Mouse (Mus musculus) urinary bladder, postnatal 14 days (tissue): ENCODE measurements around the gene Ankrd53.
A peak's percentile ranks its signal among the peaks of the same experiment; 100 is the strongest.
"Not testable (repeated sequence)": the region's sequence is repeated elsewhere in the genome, so short reads cannot be mapped to it uniquely, and the experiment has no call there.

Experiments used
- DNase-seq: peaks from one replicate; pipeline ENCODE4 v3.0.0; 2021; ENCODE audit warnings: low spot score

Ankrd53 gene

DNA sequence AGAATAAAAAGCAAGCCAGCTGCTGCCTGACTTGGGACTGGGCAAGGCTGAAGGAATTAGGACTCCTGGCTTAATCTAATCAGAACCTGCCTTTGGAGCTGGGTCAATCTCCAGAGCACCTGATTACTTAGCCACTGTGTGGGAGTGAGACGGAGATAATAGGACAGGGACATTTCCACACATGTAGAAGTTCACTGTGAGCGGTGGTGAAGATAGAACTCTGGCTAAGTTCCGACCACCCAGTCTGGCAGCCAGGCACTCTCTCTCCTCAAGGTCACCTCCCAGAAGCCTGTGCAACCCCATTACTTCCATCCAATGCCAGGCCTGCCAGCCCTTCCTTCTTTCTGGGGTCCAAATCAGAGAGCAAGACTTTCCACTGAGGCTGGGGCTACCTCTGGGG is 4.5 kb downstream of the Ankrd53 start:
- no peak for DNase-seq

GRCm38 (mm10) chr6:83768485-83768884 is 6.0 kb downstream of the Ankrd53 start:
- DNase-seq: no peak

GRCm38 (mm10) chr6:83774126-83774525 is 11.7 kb downstream of the Ankrd53 start:
- DNase-seq: no peak

- no peak for DNase-seq
Measured at GRCm38 (mm10) chr6:83774781-83775563, 12.5 kb downstream of the Ankrd53 start.

GRCm38 (mm10) chr6:83775638-83776293 is 13.3 kb downstream of the Ankrd53 start, which contains the start of gene Tex261:
Gene Tex261, minus strand, starts transcription at chr6:83775813.
- DNase-seq: peak; percentile 91

- DNase-seq: no peak
Measured at GRCm38 (mm10) chr6:83778306-83778705, 15.9 kb downstream of the Ankrd53 start.

DNA sequence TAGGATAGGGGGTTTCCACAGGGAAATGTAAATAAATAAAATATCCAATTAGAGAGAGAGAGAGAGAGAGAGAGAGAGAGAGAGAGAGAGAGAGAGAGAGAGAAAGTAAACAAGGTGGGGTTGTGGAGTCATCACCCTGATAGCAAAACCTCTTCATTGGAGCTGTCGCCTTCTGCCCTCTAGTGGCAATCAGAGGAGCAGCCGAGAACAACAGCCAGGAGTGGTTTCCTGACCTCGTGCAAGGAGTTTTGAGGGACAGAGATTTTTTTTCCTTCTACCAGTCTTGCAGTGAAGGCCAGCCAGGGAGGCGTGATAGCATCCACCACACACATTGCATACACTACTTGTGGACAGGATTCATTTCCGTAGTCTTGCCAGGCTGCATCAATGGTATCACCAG is 16.6 kb downstream of the Ankrd53 start:
- DNase-seq: peak; percentile 60

DNA sequence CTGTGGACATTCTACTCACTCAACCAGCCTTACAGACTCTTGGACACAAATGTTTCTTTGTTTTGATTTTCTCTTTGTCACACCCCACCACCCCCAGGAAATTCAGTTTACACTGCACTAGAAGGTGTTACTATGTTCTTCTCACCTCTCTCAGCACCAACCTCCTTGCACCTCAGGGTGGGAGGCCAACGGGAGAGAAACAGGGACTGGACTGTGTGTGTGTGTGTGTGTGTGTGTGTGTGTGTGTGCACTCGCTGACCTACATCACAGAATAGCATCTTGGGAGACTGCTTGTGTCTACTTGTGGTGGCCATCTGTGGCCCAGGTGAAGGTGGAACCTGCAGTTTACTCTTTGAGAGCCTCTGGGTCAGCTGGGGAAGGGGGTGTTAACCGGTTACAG is 24.0 kb downstream of the Ankrd53 start:
- no peak for DNase-seq

DNA sequence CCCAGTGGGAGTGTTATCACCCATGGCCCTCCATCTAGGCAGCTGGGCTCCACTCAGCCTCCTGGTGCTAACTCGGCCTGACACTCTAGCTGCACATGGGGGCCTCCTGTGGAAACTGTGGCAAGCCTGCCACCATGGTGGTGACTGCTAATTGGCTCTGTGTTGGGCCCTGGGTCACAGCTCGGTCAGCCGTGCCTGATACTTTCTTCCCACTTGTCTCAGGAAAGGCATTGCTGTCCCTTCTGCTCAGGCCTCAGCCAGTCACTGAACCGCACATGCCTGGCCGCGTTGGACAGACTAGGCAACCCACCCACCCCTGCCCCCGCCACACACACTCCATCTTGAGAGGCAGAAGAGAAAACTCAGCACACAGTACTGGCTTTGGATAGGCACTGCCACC is 26.1 kb downstream of the Ankrd53 start:
- no peak for DNase-seq

- not testable (repeated sequence) for DNase-seq
Measured at GRCm38 (mm10) chr6:83790533-83790932, 28.1 kb downstream of the Ankrd53 start.

- DNase-seq: no peak
Measured at GRCm38 (mm10) chr6:83791251-83791890, 28.9 kb downstream of the Ankrd53 start.

DNA sequence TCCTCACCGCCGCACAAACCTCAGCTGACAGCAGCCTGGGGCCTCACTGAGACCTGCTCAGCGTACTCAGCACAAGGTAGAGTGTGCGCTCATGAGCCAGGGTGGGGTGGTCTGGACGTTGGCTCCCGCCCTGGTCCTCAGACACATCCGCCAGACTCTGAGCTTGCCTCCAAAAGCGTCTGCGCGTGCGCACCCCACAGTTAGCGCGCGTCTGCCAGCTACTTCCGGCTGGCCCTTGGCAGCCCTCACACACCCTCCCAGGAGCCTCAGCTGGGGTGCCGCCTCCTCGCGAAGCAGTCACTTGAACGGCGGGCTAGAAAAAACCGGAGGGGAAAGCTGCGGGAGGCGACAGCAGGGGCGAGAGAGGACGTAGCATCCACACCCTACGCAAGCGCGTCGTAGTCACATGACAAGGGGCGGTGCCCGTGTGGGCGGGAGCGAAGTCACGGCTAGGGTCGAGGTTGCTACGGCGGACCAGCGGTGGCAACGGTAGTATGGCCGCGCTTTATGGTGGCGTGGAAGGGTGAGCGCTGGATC is 32.4 kb downstream of the Ankrd53 start, which contains the start of gene Nagk:
Gene Nagk, plus strand, starts transcription at position 223 of the 537 bp plus-strand sequence.
- peak; percentile 93 for DNase-seq

DNA sequence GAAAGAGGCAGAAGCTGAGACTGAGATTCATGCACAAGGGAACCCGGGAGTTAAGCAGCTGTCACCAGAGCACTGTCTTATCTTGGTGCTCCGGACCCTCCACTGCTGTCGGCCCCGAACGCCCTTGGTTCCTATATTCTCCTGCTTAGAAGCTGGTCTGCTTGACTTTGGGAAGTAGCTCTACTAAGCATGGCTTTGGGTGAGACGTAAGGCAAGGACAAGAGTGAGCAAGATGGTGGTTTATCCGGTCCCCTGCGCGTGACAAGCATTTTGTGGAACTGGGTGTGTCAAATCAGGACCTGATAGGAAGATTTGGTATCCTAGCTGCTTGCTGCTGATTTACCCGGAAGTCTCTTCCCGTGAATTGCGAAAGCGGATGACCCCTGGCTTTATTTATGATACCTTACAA is 33.1 kb downstream of the Ankrd53 start:
- DNase-seq: peak; percentile 59

DNA sequence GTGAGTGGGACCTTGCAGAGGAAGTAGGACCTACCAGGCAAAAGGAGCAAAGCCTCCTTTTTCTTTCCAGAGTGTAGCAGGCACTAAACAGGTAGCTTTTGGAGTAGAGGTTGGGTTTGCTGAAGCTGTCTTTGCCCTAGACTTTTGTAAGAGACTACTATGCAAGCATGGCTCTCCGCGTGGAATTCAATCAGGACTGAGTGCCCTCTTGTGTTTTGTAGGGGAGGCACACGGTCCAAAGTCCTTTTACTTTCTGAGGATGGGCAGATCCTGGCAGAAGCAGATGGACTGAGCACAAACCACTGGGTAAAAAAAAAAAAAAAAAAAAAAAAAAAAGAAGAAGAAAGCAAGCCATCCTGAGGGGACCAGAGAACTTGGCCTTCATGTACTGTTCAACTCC is 34.2 kb downstream of the Ankrd53 start:
- no peak for DNase-seq

DNA sequence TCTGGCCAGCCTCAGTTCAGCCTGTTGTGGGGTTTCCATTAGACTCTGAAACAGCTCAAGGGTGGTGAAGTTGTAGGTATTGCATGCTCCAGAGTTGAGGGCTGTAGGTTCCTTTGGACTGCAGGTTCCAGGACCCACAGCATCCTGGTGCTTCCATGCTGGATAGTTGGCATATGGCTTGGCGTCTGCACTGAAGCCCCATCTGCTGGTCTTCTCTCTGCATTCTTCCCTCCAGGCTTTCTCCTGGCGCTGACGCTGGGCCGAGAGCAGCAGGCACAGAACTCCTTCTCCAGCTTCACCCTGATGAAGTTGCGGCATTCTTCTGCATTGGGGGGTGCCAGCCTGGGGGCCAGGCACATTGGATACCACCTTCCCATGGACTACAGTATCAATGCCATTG is 39.6 kb downstream of the Ankrd53 start:
- DNase-seq: no peak

GRCm38 (mm10) chr6:83802846-83803245 is 40.4 kb downstream of the Ankrd53 start:
- DNase-seq: no peak

GRCm38 (mm10) chr6:83815801-83816200 is 53.4 kb downstream of the Ankrd53 start:
- no peak for DNase-seq
